Mouse (Mus musculus) brain, embryonic 14.5 days (tissue): ENCODE results near the gene Atrnl1.

Experiments
- CTCF ChIP-seq: fragments of 200-500 bp; IDR thresholded peaks from 2 replicates; pipeline ENCODE4 v1.5.1; 2012; ENCODE audit warnings: inconsistent platforms, mild to moderate bottlenecking, moderate library complexity, borderline replicate concordance; ENCODE audit not compliant: insufficient read depth, insufficient read length; ENCODE audit errors: extremely low read depth
- POLR2A ChIP-seq: fragments of 200-500 bp; IDR thresholded peaks from 2 replicates; pipeline ENCODE4 v1.6.1; 2012; ENCODE audit warnings: mild to moderate bottlenecking, inconsistent platforms, borderline replicate concordance; ENCODE audit not compliant: poor library complexity, insufficient read depth, insufficient read length, severe bottlenecking; ENCODE audit errors: extremely low read depth

- TF ChIP-seq CTCF (no peak), POLR2A (no peak)
Measured at GRCm38 (mm10) chr19:57580962-57581361, 29.9 kb upstream of the Atrnl1 start.
